Mouse (Mus musculus): ENCODE measurements around the gene March10. TPM values are rescaled to one million over a fixed set of nuclear protein-coding genes. Genes with fewer than 3 reads are reported as not detected.

March10 gene
- polyA plus RNA-seq, 1 experiment from 2014 or later, result not detected

- Histone ChIP-seq H3K27me3 (replicated peaks; ENCODE audit: control insufficient read depth, insufficient read depth, low read length) (no peaks in the 10 kb centered on the region), H3K9me3 (ENCODE audit: control insufficient read depth) (no peaks in the 10 kb centered on the region), H3K36me3 (ENCODE audit: control insufficient read depth, insufficient read depth) (no peaks in the 10 kb centered on the region), H3K4me2 (replicated peaks; ENCODE audit: low read depth) (no peak overlapping the region), H3K9ac (ENCODE audit: low read depth, low read length) (no peak overlapping the region), H3K4me1 (replicated peaks; ENCODE audit: control insufficient read depth, insufficient read depth, low read length) (no peaks in the 10 kb centered on the region), H3K27ac (ENCODE audit: low read depth, low read length) (no peak overlapping the region), H3K4me3 (ENCODE audit: low read depth, low read length) (no peak overlapping the region)
- no peak for TF ChIP-seq CTCF (IDR thresholded peaks at IDR 0.05; ENCODE audit: low read depth)
- 80% methylated on average over 7 of the region's 7 CpGs for WGBS
- no peak for ATAC-seq
Measured at GRCm38 (mm10) chr11:105419946-105420345, 36.6 kb downstream of the March10 start.

GRCm38 (mm10) chr11:105414009-105414408 is 42.5 kb downstream of the March10 start:
- Histone ChIP-seq H3K9me3 (ENCODE audit: control insufficient read depth) (no peaks in the 10 kb centered on the region), H3K27ac (ENCODE audit: low read depth, low read length) (no peak overlapping the region), H3K4me2 (replicated peaks; ENCODE audit: low read depth) (no peak overlapping the region), H3K4me3 (ENCODE audit: low read depth, low read length) (no peak overlapping the region), H3K27me3 (replicated peaks; ENCODE audit: control insufficient read depth, insufficient read depth, low read length) (no peaks in the 10 kb centered on the region), H3K36me3 (ENCODE audit: control insufficient read depth, insufficient read depth) (no peaks in the 10 kb centered on the region), H3K4me1 (replicated peaks; ENCODE audit: control insufficient read depth, insufficient read depth, low read length) (no peaks in the 10 kb centered on the region), H3K9ac (ENCODE audit: low read depth, low read length) (no peak overlapping the region)
- ATAC-seq, result no peak
- 90% methylated on average over 1 of the region's 1 CpGs for WGBS
- TF ChIP-seq CTCF (IDR thresholded peaks at IDR 0.05; ENCODE audit: low read depth), result no peak

DNA sequence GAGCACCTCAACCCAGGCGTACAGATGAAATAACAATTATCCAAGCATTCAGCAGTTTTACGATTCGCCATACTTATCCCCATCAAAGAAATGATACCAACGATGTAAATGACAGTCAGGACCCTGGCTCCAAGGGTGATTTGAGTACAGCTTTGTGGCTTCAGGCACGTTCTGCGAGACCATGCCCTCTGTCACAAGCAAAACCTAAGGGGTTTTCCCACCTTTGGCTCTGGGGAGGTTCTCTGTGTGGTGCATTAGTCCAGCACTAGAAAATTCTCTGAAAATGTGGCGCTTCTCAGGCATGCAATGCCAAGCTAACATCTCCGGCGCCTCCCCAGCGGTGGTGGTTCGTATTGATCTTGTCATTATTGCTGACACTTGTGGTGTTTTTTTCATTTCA is 47.1 kb downstream of the March10 start:
- Histone ChIP-seq H3K9ac (ENCODE audit: low read depth, low read length) (no peak overlapping the region), H3K9me3 (ENCODE audit: control insufficient read depth) (no peaks in the 10 kb centered on the region), H3K27me3 (replicated peaks; ENCODE audit: control insufficient read depth, insufficient read depth, low read length) (no peaks in the 10 kb centered on the region), H3K36me3 (ENCODE audit: control insufficient read depth, insufficient read depth) (no peaks in the 10 kb centered on the region), H3K27ac (ENCODE audit: low read depth, low read length) (no peak overlapping the region), H3K4me2 (replicated peaks; ENCODE audit: low read depth) (no peak overlapping the region), H3K4me3 (ENCODE audit: low read depth, low read length) (no peak overlapping the region), H3K4me1 (replicated peaks; ENCODE audit: control insufficient read depth, insufficient read depth, low read length) (0 out of 2 replicates have a peak, but pooled peaks cover 3% of the 10 kb centered on the region)
- no peak for ATAC-seq
- 89% methylated on average over 11 of the region's 11 CpGs for WGBS
- TF ChIP-seq CTCF (IDR thresholded peaks at IDR 0.05; ENCODE audit: low read depth), result no peak

DNA sequence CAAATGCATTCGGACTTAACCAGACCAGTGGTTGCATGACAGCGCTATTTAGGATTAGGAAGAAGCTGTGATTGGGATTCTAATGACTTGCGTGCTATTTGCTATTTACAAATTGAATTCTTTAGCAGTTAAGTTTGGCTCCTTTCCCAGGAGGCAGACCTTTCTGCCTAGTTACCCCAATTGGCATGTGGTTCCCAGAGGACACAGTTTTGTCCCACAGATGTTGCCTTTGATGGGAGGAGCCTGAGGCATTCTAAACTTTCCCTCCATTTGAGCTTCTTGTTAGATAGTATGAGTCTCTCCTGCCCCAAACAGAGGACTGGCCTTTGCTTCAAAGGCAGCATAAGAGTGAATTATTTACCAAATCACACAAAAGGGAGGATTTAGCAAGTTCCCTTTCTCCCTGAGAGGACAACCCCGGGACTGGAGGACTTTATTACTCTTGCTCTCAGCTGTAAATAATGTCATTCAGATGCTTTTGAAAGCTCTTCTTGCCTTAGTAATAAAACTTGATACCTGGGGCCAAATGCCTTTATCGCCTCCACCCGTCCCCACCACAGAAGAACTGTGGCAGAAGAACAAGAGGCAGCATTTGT is 48.6 kb downstream of the March10 start:
- no peaks in the 10 kb centered on the region for H3K36me3 ChIP-seq (ENCODE audit: control insufficient read depth, insufficient read depth)
- H3K9me3 ChIP-seq (ENCODE audit: control insufficient read depth), result no peaks in the 10 kb centered on the region
- H3K4me2 ChIP-seq (replicated peaks; ENCODE audit: low read depth), result no peak overlapping the region
- H3K9ac ChIP-seq (ENCODE audit: low read depth, low read length), result no peak overlapping the region
- H3K4me3 ChIP-seq (ENCODE audit: low read depth, low read length), result no peak overlapping the region
- H3K27me3 ChIP-seq (replicated peaks; ENCODE audit: control insufficient read depth, insufficient read depth, low read length), result no peaks in the 10 kb centered on the region
- H3K4me1 ChIP-seq (replicated peaks; ENCODE audit: control insufficient read depth, insufficient read depth, low read length), result 0 out of 2 replicates have a peak, but pooled peaks cover 3% of the 10 kb centered on the region
- no peak for TF ChIP-seq CTCF (IDR thresholded peaks at IDR 0.05; ENCODE audit: low read depth)
- 47% methylated on average over 6 of the region's 6 CpGs for WGBS
- no peak for ATAC-seq
- H3K27ac ChIP-seq (ENCODE audit: low read depth, low read length), result no peak overlapping the region

DNA sequence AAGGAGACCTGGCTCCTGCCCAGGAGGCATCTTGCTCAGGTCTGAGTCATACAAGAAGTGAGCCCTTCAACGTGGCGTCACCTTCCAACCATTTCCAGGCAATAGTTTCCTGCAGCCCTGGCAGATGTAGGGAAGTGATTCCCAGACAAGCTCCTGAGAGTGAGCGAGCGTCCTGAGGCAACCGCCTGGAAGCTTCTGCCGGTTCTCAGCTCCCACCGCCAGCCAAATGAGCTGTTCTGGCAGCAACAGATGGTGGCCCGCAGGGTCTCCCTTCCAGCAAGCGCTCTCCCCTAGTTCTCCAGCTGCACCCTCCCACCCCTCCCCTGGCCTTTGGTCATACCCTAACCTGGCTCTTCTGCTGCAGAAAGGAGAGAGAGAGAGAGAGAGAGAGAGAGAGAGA is 54.2 kb downstream of the March10 start:
- Histone ChIP-seq H3K9me3 (ENCODE audit: control insufficient read depth) (no peaks in the 10 kb centered on the region), H3K36me3 (ENCODE audit: control insufficient read depth, insufficient read depth) (no peaks in the 10 kb centered on the region), H3K4me1 (replicated peaks; ENCODE audit: control insufficient read depth, insufficient read depth, low read length) (no peaks in the 10 kb centered on the region), H3K4me3 (ENCODE audit: low read depth, low read length) (no peak overlapping the region), H3K9ac (ENCODE audit: low read depth, low read length) (no peak overlapping the region), H3K4me2 (replicated peaks; ENCODE audit: low read depth) (no peak overlapping the region), H3K27ac (ENCODE audit: low read depth, low read length) (no peak overlapping the region), H3K27me3 (replicated peaks; ENCODE audit: control insufficient read depth, insufficient read depth, low read length) (no peaks in the 10 kb centered on the region)
- WGBS, result 65% methylated on average over 9 of the region's 9 CpGs
- no peak for TF ChIP-seq CTCF (IDR thresholded peaks at IDR 0.05; ENCODE audit: low read depth)
- ATAC-seq, result no peak

GRCm38 (mm10) chr11:105390290-105390689 is 66.2 kb downstream of the March10 start:
- H3K4me1 ChIP-seq (replicated peaks; ENCODE audit: control insufficient read depth, insufficient read depth, low read length), result no peaks in the 10 kb centered on the region
- H3K27me3 ChIP-seq (replicated peaks; ENCODE audit: control insufficient read depth, insufficient read depth, low read length), result no peaks in the 10 kb centered on the region
- TF ChIP-seq CTCF (IDR thresholded peaks at IDR 0.05; ENCODE audit: low read depth), result no peak
- H3K4me3 ChIP-seq (ENCODE audit: low read depth, low read length), result no peak overlapping the region
- 89% methylated on average over 7 of the region's 7 CpGs for WGBS
- no peak overlapping the region for H3K9ac ChIP-seq (ENCODE audit: low read depth, low read length)
- H3K36me3 ChIP-seq (ENCODE audit: control insufficient read depth, insufficient read depth), result no peaks in the 10 kb centered on the region
- H3K27ac ChIP-seq (ENCODE audit: low read depth, low read length), result no peak overlapping the region
- H3K9me3 ChIP-seq (ENCODE audit: control insufficient read depth), result no peaks in the 10 kb centered on the region
- no peak for ATAC-seq
- H3K4me2 ChIP-seq (replicated peaks; ENCODE audit: low read depth), result no peak overlapping the region

DNA sequence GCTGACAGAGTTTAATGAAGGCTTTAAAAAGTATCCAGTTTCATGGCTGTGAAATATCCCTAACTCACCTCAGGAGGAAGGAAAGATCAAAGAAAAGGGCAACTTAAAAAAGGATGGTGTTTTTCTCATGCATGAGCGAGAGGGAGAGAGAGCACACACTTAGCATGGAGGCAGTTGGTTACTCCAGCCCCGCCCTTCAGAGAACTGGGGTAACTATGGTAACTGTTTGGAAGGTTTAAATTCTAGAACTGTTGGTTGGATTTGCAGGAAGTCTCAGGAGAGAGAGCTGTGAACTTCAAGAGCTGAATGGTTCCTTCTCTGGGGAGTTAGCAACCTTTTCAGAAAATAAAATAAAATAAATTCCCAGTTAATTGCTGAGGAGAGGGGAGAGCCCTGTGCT is 67.9 kb downstream of the March10 start:
- WGBS, result 53% methylated on average over 2 of the region's 2 CpGs
- no peaks in the 10 kb centered on the region for H3K4me1 ChIP-seq (replicated peaks; ENCODE audit: control insufficient read depth, insufficient read depth, low read length)
- H3K4me3 ChIP-seq (ENCODE audit: low read depth, low read length), result no peak overlapping the region
- no peaks in the 10 kb centered on the region for H3K9me3 ChIP-seq (ENCODE audit: control insufficient read depth)
- H3K4me2 ChIP-seq (replicated peaks; ENCODE audit: low read depth), result no peak overlapping the region
- no peak overlapping the region for H3K9ac ChIP-seq (ENCODE audit: low read depth, low read length)
- H3K36me3 ChIP-seq (ENCODE audit: control insufficient read depth, insufficient read depth), result no peaks in the 10 kb centered on the region
- no peak for ATAC-seq
- TF ChIP-seq CTCF (IDR thresholded peaks at IDR 0.05; ENCODE audit: low read depth), result no peak
- H3K27me3 ChIP-seq (replicated peaks; ENCODE audit: control insufficient read depth, insufficient read depth, low read length), result no peaks in the 10 kb centered on the region
- H3K27ac ChIP-seq (ENCODE audit: low read depth, low read length), result no peak overlapping the region
